Mouse (Mus musculus): ENCODE measurements around the gene Lrrc47.

Lrrc47 gene

DNA sequence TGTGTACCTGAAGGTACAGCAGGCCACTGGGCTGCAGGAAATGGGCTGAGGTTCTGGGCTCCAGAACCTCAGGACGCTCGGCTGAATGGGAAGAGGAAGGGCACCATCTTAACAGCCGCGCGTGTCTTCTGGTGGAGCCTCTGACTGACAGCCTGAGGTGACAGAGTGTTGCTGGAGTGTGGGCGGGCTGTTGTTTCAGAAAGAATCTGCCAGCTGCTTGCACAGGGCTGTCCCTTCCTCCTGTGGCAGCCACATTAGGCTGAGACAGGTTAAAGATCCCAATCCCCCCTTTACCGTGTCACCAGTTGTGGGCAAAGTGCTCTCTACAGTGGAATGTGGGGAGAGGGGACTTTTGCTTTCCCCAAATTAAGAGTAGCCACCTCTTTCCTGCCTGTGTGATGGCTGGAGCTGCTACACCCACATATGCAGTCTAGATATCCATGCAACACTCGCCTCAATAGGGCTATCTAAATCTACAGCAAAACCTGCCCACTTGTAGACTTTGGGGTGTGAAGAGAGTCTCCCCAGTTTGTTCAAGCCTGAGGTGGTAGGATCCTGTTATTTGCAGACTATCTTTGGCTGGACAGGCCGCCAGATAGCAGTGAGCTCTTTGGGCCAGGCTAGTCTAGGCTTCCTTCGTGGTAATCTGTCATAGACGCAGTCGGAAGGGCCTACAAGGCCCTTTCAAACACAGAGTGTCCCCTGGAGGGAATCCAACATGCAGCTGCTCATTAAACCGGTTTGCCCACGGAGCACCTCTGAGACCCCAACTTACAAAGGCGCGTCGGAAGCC is 13.4 kb downstream of the Lrrc47 start:
- no peak for DNase-seq

DNA sequence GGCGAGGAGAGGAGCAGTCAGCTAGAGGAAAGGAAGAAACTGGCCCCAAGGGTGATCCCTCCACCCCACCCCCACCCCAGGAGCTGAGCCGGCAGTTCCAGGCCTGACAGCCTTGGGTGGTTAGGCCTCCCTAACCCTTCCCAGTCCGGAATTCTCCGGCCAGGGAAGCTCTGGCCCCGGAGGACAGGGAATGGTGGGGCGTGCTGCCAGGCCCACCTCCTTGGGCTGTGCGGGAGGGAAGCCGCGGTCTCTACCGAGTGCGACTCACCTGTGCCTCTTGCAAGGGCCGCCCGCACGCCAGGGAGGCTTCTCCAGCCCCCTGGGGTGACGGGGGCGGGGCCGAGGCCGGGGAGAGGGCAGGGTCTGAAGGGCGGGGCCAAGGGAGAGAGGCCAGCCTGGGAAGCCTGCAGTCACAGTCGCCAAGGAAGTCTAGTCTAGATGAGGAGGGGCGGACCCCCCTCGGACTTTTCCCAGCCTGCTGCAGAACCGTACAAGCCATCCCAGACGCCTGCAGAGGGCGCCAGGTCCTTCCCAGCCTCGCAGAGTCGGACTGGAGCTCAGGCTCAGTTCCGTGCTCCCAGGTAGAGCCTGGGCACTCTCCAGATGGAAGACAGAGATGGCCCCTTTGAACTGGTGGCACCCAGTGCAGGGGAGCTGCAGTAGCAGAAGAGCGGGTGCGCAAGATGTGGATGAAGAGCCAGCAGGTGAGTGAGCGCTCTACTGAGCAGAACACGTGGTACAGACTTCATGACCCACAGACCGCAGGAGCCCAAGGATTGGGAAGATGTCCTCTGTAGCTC is 14.3 kb downstream of the Lrrc47 start, which contains the start of gene Smim1:
TSS of gene Smim1 (minus strand) at position 590 of the 800 bp plus-strand sequence.
- DNase-seq: peak; percentile 58

DNA sequence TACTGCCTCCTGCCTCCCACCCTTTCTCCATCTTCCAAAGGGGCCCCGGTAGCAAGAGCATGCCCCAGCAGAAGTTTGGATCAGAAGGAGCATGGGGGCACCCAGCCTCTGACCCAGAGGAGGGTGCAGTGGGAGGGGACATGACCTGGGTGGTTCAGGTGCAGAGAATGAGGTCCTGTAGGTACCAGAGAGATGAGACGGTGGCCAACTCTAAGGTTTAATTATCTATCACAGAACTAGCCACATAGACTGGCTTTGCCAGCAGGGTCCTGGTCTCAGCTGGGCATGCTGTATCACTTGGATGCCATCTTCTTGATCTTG is 14.9 kb downstream of the Lrrc47 start:
- DNase-seq: no peak

DNA sequence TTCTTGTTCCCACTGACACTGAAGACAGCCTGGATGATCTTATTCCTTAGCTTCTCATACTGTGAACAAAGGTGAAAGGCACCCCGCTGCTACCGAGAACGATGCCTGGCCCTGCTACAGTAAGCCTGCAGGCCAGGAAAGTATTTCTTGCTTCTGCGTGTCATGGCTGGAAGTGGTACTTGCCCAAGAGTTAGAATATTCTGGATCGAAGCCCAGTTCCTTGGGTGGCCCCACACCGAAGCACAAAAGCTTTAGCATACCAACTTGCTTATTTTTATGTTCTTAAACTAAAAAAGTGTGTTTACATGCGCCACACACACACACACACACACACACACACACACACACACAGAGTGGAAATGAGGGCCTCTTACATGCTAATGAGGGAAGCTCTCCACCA is 16.5 kb downstream of the Lrrc47 start:
- DNase-seq: no peak

GRCm38 (mm10) chr4:154028646-154029045 is 17.1 kb downstream of the Lrrc47 start:
- no peak for DNase-seq

- no peak for DNase-seq
Observed at GRCm38 (mm10) chr4:154037123-154037522, 25.6 kb downstream of the Lrrc47 start.

DNA sequence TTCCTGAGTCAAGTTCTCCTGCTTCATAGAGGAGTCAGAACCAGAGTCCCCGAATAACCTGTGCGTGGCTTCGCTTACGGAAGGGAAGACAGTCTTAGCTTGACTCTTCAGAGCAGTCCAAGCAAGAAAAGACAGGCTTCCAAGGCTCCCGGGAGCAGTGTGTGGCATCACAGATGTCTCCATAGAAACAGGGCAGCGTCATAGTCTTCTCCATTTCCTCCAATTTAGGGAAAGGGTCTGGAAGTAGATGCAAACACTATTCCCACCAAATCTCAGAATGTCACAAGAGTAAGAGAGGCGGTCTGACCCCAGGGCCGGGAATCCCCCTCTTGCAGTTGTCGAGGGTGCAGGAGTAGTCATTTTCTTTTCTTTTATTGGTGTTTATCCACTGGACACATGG is 31.0 kb downstream of the Lrrc47 start, which contains the start of gene Ccdc27:
TSS of gene Ccdc27 (minus strand) at position 101 of the 400 bp plus-strand sequence.
- no peak for DNase-seq

DNA sequence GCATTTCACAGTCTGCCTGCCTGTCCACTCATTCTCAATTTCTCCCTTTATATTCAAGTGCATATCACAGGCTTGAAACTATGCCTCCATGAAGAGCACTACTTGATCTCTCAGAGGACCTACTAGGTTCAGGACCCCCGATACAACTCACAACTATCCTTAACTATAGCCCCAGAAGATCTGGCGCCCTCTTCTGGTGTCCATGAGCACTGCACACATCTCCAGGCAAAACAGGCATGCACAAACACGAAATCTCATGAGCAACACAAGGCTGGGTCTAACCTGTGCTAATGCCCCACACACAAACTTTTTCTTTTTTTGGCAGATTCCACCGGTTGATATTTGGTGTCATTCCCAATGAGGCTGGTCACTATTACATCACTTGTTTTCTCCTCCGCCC is 34.3 kb downstream of the Lrrc47 start:
- DNase-seq: no peak

DNA sequence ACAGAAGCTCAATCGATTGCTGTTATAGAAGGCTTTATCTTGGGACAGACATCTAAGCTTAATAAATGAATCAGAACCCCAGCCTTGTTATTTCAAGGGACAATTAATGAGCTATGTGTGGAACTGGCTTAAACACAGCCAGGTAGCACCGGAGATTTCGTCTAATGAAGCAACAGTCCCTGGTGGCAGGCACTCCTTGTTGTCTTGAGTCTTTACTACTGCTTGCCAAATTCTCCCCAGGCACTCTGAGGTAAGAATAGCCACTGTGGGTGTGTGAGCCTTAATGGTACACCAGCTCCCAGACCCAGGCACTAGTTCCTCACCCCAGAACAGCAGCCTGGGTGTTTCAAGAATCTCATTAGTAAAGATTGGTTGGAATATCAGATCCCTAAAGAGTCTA is 39.9 kb downstream of the Lrrc47 start:
- no peak for DNase-seq

- DNase-seq: no peak
Observed at GRCm38 (mm10) chr4:154053065-154053464, 41.5 kb downstream of the Lrrc47 start.

GRCm38 (mm10) chr4:154055482-154055881 is 44.0 kb downstream of the Lrrc47 start:
- no peak for DNase-seq

DNA sequence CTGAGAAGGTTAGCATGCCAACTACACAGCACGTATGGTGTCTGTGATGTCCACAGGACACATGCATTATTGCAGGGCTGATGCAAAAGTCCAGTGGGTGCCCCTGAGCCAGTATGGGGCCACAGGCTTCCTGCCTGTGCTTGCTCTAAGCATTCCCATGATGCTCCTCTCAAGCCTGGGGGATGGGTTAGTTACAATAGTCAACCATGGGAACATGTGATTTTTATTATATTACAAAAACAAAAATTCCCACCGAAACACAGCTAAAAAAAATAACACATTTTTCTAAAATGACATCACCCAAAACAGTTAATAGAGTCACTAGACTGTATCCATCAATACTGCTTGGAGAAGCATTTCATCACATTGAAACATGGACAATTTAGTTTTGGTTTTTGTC is 44.5 kb downstream of the Lrrc47 start:
- no peak for DNase-seq

GRCm38 (mm10) chr4:154056661-154057060 is 45.1 kb downstream of the Lrrc47 start:
- DNase-seq: no peak

DNA sequence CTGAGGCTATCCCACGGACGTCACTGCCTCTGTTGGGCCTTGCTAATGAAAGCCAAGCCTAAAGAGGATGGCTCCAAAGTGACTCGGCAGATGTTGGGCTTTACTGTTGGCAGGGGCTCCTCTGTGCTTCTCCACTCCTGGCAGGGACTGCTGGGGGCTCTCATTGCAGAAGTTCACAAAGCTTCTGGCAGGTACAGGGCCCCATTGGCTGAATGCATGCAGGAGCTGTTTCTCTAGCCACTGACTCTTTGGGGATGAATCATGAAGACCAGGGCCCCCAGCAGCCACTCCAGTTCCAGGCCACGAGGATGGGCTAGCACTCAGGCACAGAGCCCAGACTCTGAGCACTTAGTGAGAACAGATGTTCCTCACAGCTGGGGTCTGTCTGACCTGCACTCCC is 46.2 kb downstream of the Lrrc47 start:
- DNase-seq: no peak

- peak; percentile 52 for DNase-seq
Observed at GRCm38 (mm10) chr4:154064827-154065773, 53.6 kb downstream of the Lrrc47 start.

- no peak for DNase-seq
Observed at GRCm38 (mm10) chr4:154070896-154071295, 59.4 kb downstream of the Lrrc47 start.

Data from cerebellum, adult 9-10 months (tissue).